Mouse (Mus musculus): ENCODE measurements around the gene Bbip1.
"Not testable (repeated sequence)": the region's sequence is repeated elsewhere in the genome, so short reads cannot be mapped to it uniquely, and the experiment has no call there.

Gene Bbip1

DNA sequence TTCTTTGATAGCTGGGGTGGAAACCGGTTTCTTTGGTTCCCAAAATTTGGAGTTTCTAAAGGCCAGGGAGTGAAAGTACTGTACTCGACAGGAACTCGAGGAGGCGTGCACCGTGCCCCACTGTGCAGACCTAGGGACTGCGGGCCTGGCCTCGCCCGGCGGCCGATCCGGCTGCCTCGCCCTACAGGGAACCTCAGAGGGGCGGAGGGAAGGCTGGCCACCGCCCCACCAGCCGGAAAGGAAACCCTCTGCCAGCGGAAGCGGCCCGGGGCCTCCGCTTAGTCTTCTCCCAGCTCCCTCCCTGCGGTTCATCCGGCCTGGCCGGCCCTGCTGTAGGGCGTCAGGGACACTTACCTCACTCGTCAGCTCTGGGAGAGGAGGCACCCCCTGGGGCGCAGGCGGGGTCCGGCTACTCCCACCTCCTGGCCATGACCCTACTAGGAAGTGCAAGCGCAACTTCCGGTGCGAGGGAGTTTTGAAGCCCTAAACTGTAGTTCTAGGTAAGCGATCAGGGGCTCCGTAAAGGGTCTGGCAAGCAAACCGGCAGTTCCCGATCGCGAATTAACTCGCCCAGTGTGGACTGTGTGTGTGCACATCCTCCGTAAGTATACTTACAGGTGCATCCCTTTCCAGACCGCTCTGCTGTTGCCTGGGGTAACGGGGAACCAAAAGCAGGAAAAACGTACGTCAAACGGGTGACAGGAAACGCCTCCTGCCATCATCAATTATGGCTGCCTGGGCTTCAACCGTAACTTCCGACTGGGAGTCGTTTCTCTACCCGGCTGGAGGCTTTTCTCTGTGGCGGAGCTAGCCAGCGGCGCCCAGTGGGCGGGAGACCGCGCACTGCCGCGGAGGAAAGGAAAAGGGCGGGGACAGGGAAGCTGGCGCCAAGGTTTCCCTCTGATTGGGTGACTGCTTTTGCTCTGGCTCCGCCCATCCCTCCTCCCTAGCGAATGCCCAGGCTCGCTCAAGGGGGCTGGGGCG is at the start of gene Bbip1, which contains the start of gene Shoc2:
TSS of gene Bbip1 (minus strand) at position 826 of the 984 bp plus-strand sequence.
TSS of gene Shoc2 (plus strand) at position 505 of the 984 bp plus-strand sequence.
- DNase-seq = peak; percentile 98

DNA sequence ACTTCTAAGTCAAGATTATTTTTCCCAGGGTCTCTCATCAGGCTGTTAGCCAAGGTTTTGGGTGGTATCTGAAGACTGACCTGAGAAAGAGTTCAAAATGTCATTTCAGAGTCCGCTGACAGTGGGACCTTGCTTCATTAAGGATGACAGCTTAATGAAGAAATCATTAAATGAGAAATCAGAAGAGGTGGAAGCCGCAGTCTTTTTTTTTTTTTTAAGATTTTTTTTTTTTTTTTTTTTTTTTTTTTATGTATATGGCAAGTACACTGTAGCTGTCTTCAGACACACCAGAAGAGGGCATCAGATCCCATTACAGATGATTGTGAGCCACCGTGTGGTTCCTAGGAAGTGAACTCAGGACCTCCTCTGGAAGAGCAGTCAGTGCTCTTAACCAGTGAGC is 49.4 kb upstream of the Bbip1 start:
- no peak for DNase-seq

DNA sequence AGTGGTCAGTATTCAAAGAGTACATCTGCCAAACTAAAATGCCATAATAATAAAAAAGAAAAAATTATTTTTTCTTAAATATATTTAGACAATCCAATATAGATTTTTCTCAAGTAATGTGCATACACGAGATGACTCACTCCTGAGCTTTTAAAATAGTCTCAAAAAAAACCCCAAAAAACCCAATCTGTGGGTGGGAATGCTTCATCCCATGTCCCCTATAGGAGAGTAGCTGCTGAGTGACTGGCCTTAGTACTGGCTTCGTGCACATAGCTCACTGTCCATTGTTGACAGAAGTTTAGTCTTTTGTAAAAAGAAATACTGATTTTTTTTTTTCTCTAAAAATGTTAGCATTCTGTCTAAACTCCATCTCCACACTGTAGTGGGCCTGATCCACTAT is 46.1 kb upstream of the Bbip1 start:
- no peak for DNase-seq

DNA sequence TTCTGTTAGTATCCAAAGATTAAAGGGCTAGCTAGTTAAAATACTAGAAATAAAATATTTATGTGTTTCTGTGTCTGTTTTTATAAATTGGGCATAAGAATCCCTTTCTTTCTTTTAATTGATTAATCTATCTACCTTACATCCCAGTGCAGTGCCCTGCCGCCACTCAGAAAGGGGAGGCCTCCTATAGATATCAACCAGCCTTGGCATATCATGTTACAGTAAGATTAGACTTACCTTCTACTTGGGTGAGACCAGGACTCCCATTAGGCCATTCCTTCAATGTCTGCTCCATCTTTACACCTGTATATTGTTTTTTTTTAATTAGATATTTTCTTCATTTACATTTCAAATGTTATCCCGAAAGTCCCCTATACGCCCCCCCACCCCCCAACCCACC is 40.2 kb upstream of the Bbip1 start:
- no peak for DNase-seq

DNA sequence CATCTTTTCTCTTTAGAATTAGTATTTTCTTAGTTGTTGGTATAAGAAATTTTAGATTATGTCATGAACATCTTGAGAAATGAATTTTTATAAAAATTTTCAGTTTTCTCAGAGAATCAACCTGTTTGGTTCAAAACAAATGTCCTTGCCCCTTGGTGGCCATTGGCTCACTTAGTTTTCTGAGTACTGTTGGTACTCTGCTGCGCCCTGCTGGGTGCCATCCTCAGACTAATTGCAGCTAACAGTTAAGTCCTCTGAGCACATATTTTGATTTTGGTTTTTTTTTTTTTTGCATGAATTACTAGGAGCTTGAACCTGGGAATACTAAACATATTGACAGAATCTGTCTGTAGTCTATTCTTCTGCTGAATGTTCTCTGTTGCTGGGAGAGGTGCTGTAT is 38.9 kb upstream of the Bbip1 start:
- no peak for DNase-seq

DNA sequence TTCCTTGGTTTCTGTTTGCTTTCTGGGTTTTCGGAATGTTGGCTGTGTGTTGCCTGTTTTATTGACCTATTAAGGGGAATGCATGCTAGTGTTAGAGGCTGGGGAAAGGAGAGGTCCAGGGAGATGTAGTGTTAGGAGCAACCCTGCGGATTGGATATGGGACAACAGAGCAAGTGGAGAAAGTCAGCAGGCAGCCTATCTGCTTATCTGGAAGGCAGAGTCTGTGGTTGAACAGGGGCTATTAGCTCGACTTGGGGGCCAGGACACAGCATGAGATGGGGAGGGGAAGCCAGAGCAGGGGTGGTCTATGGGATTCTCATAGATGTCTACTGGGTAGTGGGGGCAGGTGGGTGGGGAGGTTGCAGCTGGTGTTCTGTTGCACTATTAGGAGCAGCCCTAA is 37.6 kb upstream of the Bbip1 start:
- DNase-seq = no peak

DNA sequence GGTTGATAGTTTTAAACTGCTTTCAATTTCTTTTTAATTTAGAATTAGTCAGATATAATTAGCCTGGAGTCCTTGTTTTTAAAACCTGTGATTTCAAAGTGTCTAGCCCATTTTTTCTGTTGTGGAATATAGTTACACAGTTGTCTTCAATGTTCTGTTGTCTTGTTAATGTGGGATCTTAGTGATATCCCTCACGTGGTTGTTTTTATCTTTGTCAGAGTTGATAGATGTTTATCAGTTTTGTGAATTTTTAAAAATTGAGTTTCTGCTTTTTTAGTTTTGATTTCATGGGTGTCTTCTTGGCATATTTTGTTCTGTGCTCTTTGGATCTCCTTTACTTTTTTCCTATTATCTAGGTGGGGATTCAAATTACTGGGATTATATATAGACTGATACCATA is 29.2 kb upstream of the Bbip1 start:
- DNase-seq = no peak

DNA sequence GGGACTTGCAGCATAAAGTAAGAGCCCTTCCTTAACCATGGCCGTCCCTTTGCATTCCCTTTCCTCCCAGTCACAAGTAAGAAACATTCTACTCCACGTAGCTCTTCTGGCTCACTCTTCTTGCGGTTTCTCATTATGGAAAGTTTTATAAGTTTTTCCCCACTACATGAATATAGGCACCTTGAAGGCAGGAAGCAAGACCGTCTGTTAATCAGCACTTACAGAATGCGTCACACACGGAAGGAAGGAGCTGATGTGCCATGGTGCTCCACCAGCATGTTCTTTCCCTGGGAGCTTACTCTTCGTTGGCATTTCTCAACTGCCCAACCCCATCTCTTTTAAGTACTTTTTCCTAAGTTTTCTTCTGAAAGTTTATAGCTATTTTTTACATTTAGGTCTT is 27.5 kb upstream of the Bbip1 start:
- DNase-seq = no peak

DNA sequence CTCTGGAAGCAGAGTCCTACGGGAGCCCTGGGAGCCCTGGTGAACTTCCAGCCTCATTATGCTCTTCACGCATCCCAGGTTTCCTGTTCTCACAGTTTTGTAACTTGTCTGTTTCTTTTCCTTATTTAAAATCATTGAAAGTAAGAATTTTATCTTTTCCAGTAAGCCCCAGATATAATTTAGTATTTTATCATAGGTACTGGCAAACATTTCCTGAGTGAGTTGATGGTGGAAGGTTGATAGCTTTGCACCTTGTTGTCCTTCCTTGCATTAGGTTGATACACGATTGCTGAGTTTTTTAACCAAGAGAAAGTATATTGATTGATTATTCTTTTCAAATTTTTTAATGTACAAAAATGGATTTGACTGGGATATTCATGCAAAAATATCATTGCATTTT is 24.8 kb upstream of the Bbip1 start:
- no peak for DNase-seq

DNA sequence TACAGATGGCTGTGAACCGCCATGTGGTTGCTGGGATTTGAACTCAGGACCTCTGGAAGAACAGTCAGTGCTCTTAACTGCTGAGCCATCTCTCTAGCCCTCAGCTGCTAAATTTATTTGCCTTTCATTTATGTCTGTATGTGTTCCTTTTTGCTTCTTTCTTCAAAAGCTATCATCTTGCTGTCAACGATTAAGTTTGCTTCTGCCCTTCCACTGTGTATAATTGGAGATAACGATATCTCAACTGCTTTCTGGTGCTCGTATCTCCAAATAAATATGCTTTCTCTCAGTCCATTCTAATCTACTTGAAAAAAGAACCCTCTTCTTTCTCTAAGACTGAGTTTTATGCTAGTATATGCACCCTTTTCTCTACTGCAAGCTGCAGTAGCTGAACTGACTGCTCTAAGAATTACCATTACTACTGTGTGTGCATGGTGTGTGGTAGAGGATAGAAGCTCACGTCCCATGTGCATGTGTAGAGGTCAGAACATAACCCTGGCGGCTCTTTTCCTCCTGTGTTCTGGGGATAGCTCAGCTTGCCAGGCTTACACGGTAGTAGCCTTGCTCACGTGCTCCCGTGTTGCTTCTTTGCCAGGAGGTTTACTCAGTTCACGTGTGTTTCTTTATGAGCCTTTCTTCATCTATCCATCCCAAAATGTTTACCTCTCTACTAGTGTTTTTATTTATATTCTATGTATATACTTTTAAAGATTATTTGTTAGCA is 20.6 kb upstream of the Bbip1 start:
- DNase-seq = no peak

DNA sequence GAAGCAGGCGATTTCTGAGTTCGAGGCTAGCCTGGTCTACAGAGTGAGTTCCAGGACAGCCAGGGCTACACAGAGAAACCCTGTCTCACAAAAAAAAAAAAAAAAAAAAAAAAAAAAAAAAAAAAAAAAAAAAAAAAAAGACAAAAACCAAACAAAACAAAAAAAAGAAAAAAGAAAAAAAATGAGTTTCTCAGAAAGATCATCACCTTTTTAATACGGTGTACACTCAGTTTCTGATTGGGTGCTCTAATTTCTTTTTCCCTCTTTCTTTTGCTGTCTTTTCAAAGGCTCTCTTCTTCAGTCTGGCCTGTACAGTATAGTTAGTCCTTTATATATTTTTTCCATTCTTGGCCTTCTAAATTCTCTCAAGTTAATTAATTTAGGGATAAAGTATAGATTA is 19.9 kb upstream of the Bbip1 start:
- not testable (repeated sequence) for DNase-seq

DNA sequence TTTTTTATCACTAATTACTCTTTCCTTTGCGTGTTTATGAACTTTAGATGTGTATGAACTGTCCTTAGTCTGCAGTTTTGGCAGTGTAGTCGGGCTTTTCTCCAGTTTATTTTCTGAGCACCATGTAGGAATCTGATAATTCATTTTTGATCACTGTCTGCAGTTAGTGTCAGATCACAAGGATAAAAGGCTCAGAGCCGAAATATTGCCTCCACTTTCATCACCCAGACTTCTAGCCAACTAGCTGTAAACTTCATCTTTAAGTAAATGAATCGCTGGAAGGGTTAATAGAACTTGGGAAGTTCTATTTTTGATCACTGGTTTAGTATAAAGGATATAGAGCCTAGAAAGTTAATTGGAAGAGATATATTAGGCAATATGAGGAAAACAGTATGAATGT is 18.1 kb upstream of the Bbip1 start:
- DNase-seq = no peak

DNA sequence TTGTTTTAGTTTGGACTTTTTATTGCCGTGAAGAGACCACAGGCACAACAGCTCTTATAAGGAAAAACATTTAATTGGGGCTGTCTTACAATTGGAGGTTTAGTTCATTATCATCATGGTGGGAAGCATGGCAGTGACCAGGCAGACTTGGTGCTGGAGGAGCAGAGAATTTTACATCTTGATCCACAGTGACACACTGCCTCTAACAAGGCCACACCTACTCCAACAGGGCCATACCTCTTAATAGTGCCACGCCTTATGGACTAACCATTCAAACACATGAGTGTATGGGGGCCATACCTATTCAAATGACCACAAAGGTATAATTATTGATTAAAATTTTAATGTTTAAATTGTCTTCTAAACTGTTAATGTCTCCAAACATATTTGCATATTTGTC is 13.1 kb upstream of the Bbip1 start:
- DNase-seq = no peak

DNA sequence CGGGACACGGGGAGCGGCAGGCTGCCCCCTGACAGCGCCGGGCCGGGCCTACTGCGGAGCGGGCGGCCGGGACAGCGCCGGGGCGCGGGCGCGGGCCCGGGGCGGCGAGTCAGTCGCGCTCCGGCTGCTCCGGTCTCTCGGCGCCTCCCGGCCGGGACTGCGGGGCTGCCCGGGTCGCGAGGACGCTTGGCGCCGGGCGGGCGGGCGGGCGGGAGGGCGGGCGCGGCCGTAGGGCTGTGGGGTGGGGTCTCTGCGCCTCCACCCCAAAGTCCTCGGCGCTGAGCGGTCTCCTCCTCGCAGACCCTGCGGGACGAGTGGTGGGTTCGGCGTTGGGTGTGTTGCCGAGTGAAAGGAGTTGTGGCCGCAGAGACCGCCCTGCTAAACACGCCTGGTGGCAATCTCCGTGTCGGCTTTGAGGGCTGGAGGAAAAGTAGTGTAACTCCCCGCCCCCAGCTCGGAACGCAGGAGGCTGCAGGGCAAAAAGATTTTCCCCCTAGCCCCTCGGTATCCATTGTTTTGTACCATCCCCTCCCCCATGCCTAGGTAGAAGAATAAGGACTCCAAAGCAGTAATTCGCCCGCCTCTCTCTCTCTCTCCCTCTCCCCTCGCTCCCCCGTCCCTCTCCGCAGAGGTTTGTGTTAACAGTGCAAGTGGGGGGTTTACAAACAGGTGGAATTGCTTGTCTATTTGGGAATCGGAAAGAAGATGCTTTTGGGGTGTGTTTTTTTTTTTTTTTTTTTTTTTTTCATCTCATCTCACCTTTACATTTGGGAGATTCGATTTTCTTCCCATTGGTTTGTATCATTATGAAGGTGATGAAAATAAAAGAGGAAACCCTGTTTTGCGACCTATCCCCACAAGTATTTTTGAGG is 980 bp upstream of the Bbip1 start:
- DNase-seq = peak; percentile 41

DNA sequence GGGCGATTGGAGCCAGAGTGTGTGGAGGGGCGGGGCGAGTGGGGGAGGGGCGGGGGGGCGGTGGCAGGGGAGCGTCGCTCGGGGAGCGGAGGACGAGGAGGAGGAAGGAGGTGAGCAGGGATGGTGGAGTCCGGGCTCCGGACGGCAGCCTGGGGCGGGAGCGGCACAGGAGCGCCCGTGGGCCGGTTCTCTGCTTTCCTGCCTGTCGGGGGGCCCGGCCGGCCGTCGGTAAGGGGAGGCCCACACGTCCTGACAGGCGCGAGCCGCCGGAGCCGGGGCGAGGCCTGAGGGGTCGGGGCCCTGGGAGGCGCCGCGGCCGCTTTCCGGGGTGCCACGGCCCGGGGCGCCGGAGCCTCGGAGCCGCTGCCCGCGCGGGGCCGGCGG is 351 bp upstream of the Bbip1 start:
- DNase-seq = no peak

DNA sequence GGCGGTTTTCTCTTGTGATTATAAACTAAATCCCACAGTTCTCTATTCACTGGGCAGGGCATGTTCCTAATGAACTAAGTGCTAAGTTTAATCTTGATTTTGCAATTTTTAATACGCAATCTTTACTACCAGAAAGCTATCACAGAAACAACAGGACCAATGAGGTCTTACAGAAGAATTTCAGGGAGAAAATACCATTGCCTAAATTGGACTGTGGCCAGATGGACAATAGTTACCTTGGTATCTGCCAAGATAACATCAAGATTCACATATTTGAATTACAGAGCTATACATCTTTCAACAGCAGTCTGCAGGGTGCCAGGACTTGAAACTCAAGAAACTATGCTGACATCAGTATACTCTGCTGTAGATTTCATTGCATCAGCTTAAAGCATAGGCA is 2.1 kb downstream of the Bbip1 start:
- DNase-seq = no peak

DNA sequence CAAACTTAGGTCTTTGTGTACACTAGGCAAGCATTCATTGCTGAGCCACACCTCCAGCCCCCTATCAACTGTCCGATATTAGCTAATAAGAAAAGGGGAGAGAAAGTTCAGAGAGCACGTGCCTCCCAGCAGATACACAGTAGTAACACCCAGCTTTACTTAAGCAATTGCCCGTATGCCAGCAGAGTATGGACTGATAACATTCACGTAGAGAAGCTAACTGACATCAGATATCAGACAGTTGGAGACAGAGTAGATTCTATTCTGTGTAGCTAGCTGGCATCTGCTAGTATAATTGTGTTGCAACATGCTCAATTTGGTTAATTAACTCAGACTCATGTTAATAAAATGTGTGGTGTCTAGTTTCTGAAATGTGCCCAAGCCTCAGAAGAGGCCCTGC is 3.3 kb downstream of the Bbip1 start:
- DNase-seq = no peak

DNA sequence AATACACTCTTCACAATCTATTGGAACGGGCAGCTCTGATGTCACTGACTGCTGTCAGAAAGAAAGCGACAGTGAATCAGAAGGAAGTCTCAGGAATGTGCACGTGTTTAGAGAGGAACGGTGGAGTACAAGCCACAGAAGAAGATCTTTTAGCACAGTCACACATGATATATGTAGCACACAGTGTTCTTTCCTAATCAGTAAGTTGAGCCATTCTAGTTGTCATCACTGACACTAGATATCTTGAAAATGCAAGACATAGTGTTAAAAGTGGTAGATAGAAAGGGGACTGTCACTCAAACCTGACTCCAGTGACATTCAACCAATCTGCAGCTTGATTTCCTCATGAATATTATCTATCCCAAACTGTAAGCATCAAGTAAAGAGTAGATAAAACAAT is 5.0 kb downstream of the Bbip1 start:
- DNase-seq = no peak

DNA sequence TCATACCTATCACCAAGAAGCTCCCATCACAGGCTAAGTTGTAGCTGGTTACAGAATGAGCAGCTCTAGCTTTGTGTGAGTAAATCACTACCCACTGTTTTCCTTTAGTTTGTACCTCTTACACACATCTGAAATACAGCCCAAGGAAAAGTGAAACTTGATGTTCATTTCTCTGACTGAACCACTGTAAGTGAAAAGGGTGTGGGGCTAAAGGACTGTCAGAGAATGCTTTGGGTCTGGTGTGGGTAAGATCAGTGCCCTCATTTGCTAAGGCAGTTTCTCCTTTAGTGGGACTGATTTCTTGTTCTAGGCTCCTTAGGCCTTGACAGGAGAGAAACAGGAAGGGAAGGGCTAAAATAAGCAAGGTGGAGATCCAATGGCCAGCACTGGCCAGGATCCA is 10.4 kb downstream of the Bbip1 start:
- no peak for DNase-seq

DNA sequence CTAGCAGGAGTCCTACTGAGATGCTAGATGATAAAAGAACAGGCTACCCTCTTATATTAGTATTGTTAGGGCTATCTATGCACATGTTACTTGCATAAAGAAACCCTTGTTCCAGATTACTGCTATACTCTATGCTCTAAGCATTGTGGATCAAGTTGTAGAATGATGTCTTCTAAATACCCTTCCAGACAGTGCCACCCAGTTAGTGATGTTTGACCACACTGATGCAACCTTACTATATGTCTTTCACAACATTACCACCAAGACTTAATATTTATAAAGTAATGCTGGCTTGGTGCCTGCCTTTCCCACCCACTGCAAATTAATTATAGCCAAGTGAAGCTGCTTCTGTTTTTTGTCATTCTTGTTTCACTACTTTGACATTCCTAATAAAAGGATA is 11.4 kb downstream of the Bbip1 start:
- DNase-seq = no peak

DNA sequence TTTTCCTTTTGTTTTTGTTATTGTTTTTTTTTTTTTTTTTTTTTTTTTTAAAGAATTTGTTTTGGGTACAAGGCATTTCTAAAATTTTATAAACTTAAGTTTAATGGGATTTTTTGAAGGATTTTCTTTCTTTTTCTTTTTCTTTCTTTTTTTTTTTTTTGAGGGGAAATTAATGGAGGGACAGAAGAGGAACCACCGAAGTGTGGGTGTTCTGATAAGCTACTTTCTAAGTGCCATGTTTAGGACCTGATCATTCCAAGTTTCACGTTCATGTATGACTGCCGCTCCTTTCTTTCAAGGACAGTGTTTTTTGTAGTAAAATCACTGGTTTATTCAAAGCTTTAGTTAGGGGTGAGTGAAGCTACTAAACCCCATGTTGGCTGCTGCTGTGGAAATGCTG is 15.2 kb downstream of the Bbip1 start:
- no peak for DNase-seq

DNA sequence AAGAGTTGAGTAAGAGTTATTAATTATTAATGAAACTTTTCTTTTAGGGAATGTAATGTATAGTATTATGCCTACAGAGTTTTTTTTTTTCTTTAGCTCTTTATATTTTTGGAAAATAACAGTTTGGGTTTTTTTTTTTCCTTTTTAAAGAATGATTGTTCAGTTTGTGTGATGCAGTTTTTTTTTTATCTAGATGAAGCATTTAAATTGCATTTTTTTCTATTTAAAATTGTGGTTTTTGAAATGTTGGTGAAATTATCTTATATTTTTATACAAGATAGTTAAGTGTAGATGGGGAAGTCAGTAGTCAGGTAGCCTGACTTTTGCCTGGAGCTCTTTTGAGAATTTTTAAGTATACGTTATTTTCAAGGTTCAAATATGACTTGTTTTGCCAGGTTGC is 17.7 kb downstream of the Bbip1 start:
- DNase-seq = no peak

DNA sequence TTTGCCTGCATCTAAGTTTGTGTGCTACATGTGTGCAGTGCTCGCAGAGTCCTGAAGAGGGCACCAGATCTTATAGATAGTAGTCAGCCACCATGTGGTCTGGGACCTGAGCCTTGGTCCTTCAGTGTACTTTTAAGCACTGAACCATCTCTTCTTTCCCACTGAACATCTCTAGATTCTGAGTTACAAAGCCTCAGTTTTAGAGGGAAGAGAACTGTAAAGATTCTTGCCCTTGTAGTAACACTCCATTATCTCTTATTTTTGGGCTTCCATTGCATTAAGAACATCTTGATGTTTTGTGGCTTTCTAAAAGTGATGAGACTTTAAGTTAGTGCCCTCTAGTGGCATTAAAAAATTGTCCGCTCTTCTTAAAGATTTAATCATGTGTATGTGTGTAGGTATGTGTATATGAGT is 19.1 kb downstream of the Bbip1 start:
- DNase-seq = no peak
